Mouse (Mus musculus) erythroblast, embryonic 14.5 days (primary cell): ENCODE measurements around the gene Cdh23.

Experiments used
- GATA1 ChIP-seq: IDR thresholded peaks from 2 replicates; pipeline ENCODE4 v1.6.1; 2012; ENCODE audit warnings: low read length, inconsistent platforms, mixed read lengths
- TAL1 ChIP-seq: IDR thresholded peaks from 3 replicates; pipeline ENCODE4 v1.6.1; 2012; ENCODE audit warnings: low read length, inconsistent platforms, mixed read lengths

DNA sequence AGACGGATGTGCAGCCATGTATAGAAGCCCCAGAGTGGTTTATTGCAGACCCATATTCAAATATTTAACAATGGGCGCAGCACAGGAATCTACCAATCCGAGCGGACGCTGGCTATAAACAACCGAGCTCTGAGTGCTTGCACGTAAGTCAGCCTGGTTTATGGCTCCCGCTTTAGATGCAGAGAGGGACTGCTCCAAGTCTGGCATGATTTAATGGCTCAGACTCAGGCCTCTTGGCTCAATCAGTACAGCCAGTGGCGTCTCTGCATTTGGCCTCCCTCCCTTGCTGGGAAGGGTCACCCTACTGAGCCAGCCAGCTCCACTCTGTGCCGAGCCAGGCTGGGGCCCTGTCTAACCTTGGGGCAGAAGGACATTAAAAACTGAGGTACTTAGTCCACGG lies 94.1 kb downstream of the Cdh23 start:
- TF ChIP-seq GATA1 (no peak), TAL1 (no peak)
